Mouse (Mus musculus) testis, adult 2 months (tissue): ENCODE data around the gene Camta1.

Experiments
- CTCF ChIP-seq: fragments of 200-500 bp; IDR thresholded peaks from 2 replicates; pipeline ENCODE4 v1.5.1; 2012; ENCODE audit warnings: low read depth, mild to moderate bottlenecking, inconsistent platforms, low read length, moderate library complexity; ENCODE audit not compliant: control insufficient read depth, insufficient read depth, insufficient replicate concordance
- POLR2A ChIP-seq: fragments of 200-500 bp; IDR thresholded peaks from 2 replicates; pipeline ENCODE4 v1.6.1; 2012; ENCODE audit warnings: low read depth, mild to moderate bottlenecking, inconsistent platforms, low read length, moderate library complexity; ENCODE audit not compliant: control insufficient read depth

DNA sequence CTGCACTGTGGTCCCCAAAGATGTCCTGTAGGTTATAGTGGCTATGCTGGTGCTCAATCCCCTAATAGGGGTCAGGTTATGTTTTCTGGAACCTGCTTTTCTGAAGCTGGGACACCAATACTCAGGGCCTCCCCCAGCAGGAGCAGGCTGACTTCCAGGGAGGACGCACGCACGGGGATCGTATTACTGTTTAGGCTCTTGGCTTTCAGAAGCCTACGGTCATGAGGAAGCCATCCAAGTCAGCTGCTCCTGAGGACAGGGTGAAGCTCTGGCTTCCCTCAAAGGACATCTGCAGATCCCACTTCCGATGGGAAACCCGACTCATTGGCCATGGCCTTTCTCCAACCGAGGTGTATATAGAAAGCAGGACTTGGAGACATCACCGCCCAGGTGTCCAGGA is 729.2 kb downstream of the Camta1 start:
- TF ChIP-seq CTCF: no peak
- TF ChIP-seq POLR2A: no peak
